Mouse (Mus musculus): ENCODE measurements at regions not wholly inside any gene's neighbourhood (a gene's known extent, or its start where the extent isn't known, plus 50 kb on each side); places are given as distances from the start of the nearest gene placed in this dataset.
A peak's percentile ranks its signal among the peaks of the same experiment; 100 is the strongest.

GRCm38 (mm10) chr13:110665073-110665800, 270.4 kb downstream of the Plk2 start:
- no peak for ATAC-seq (ENCODE audit: insufficient number of reproducible peaks, low FRiP score, low TSS enrichment)

- no peak for ATAC-seq (ENCODE audit: insufficient number of reproducible peaks, low FRiP score, low TSS enrichment)
Observed at GRCm38 (mm10) chr13:110667276-110667956, 272.6 kb downstream of the Plk2 start.

- no peak for ATAC-seq (ENCODE audit: insufficient number of reproducible peaks, low FRiP score, low TSS enrichment)
Observed at GRCm38 (mm10) chr13:110673536-110673935, 278.7 kb downstream of the Plk2 start.

DNA sequence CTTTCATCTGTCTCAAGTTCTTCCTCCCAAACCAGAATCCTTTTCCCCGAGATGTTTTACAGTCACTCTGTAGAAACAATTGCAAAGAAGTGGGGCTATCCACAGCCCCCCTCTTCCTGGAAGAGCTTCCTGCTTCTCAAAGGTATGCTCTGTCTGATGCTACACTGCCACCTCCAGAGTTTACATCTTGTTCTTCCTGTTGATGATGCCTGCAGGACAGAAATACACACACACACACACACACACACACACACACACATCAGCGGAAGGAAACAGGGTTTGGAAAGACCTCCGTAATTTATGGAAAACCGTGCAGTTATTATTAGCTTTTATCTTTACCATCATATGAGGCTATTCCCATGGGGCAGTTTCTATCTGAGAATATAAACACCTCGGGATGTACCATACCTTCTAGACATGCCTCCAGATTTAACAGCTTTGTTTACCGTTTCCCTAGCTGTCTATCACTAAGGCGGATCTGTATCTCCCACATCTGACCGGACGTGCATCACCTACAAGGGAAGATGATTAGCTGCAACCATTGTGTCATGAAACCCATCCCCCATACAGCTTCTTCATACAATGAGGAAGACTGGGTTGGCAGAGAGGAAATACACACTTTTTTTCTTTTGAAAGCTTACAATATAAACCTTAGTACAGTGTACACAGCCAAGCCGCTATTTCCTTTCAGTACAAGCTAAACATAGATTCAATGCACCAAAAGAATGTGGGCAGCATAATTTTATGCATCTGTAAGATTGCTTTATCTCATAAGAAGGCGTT, 288.6 kb downstream of the Plk2 start:
- no peak for ATAC-seq (ENCODE audit: insufficient number of reproducible peaks, low FRiP score, low TSS enrichment)

- ATAC-seq (ENCODE audit: insufficient number of reproducible peaks, low FRiP score, low TSS enrichment): no peak
Observed at GRCm38 (mm10) chr13:110688796-110689195, 293.9 kb downstream of the Plk2 start.

DNA sequence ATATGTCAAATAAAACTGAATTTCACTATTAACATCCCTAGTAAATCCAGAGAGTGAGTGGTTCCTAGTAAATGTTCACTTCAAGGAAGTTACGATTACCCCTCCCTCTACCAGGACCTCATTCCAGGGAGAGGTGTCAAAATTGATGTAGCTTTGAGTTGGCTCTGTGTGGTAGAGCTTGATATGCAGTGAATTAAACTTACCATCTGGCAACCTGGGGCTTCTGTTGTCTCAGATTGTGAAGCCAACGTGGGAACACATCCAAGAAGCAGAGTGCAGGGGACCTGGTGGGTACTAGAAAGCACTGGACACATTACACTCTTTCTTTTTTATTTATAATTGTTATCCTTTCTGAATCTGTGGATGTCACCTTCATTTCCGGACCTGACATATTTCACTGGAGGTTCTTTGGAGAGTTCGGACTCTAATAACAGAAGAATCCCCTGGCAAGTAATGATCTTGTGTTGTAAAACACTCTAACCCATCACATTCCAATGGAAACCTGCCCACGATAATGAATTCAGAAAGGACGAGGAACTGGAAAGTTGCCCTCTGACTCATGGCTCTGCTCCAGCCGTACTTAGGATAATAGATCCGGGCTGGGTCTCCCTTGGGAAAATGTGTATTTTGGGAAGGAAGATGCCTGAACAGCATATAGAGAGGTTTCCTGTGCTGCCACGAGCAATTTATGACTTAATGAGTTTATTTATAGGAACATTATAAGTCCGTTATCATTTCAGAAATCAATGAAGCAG, 295.8 kb downstream of the Plk2 start:
- peak; percentile 38; the same call in 1 of the 2 replicates for ATAC-seq (ENCODE audit: insufficient number of reproducible peaks, low FRiP score, low TSS enrichment)

GRCm38 (mm10) chr13:110692696-110693095, 297.9 kb downstream of the Plk2 start:
- ATAC-seq (ENCODE audit: insufficient number of reproducible peaks, low FRiP score, low TSS enrichment): no peak

- no peak for ATAC-seq (ENCODE audit: insufficient number of reproducible peaks, low FRiP score, low TSS enrichment)
Observed at GRCm38 (mm10) chr13:110694876-110695275, 300.0 kb downstream of the Plk2 start.

GRCm38 (mm10) chr13:110696549-110696948, 301.7 kb downstream of the Plk2 start:
- 0 out of 2 replicates have a peak, but pooled peaks have one; percentile 42 for ATAC-seq (ENCODE audit: insufficient number of reproducible peaks, low FRiP score, low TSS enrichment)

DNA sequence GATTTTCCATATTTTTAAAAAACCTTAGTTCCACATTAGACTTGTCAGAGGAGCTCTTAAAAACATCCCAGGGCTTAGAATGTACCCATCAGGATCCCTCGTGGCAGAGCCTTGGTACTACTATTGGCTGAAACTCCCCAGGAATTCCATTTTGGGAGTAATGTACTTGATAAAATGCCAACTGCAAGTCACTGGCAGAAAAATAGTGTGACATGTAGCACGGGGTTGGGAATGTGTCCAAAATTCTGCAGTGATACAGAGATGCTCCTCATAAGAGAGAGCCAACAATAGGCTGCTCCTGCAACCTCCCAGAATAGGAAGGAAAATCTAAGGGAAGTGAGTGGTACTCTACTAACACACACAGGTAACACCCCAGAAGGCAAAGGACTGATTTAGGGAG, 309.4 kb downstream of the Plk2 start:
- ATAC-seq (ENCODE audit: insufficient number of reproducible peaks, low FRiP score, low TSS enrichment): peak; percentile 61

DNA sequence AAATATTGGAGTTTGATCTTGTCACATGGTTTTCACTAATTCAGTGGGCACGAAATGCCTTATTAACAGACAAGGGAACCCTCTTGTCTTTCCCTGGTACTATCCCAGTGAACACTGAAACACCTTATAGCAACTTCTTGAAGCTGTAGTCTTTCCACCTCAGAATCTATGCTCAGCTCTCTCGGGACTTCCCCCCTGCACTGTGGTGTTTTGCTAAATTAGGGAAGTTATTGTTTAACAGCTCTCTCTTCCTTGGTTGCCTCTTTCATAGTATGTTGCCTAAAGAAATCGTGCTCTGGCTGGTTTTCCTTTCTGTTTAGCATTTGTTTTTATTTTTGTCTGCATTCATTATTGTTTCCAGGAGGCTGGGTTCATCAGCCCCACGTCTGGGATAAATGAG, 316.0 kb downstream of the Plk2 start:
- no peak for ATAC-seq (ENCODE audit: insufficient number of reproducible peaks, low FRiP score, low TSS enrichment)

- no peak for ATAC-seq (ENCODE audit: insufficient number of reproducible peaks, low FRiP score, low TSS enrichment)
Observed at GRCm38 (mm10) chr13:110712527-110712926, 317.7 kb downstream of the Plk2 start.

DNA sequence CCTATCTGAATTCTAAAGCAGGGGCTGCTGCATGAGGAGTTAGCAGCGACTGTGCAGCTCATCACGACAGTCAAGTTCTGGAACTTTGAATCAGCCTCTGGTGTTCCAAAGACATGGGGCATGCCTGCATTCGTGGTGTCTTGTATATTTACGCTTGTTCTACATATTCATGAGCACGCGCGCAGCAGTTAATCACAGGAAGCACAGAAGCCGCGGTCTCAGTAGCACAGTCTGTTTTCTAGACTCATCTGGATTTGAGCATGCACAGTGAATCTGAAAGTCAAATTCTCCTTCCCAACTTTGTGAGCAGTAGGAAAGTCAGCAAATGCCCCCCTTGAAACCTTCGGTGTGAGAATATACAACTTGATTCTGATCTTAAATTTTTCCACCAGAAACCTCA, 327.3 kb downstream of the Plk2 start:
- ATAC-seq (ENCODE audit: insufficient number of reproducible peaks, low FRiP score, low TSS enrichment): no peak

DNA sequence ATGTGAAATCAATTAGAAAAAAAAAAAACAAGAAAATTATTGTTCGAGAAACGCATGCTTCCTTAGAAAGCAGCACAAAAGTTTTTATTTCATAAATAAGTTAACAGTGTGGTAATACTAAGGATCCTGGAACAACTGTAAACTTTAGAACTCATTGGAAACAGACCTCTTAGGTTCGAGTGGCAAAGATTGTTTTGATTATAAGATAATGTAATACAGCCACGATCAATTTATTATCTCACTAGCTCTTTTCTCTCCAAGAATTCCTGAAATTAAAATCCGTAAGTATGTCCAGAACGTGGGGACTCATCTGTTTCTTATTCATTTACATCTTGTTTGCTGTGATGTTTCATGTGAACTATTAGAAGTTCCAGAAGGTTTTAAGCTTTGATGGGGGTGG, 327.9 kb downstream of the Plk2 start:
- no peak for ATAC-seq (ENCODE audit: insufficient number of reproducible peaks, low FRiP score, low TSS enrichment)

DNA sequence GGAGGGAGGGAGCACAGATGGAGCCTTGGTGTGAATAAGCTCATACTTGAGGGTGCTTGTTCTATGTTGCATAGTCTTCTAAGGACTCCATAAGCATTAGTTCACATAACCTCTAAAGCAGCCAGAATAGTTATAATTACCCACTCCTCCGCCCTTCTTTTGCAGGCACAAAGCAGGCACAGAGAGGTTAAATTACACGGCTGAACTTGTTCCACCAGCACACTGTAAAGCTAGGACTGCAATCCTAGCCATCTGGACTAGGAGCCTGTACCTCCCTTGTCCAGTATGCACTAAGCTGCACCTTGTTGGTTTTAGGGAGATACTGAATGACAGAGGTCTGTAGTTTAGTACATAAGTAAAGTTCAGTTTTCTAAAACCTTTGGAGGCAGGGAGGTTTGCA, 330.0 kb downstream of the Plk2 start:
- ATAC-seq (ENCODE audit: insufficient number of reproducible peaks, low FRiP score, low TSS enrichment): no peak

- no peak for ATAC-seq (ENCODE audit: insufficient number of reproducible peaks, low FRiP score, low TSS enrichment)
Observed at GRCm38 (mm10) chr13:110725821-110726220, 331.0 kb downstream of the Plk2 start.

DNA sequence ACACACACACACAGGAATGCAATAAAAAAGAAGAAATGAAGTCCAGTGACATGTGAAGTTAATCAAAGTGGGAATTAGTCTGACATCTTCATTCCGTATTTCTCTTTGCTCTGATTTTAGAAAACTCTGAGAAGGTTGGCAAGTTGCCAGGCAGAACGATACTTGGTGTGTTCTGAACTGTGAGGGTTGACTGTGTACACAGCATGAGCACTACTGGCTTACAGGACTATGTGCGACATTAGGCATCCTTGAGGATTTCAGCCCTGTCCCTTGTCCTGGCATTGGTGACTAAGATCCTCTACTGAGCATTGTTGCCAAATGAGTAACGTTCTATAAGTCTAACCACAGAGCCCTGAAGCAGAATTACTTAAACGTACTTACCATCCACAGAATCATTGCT, 340.7 kb downstream of the Plk2 start:
- no peak for ATAC-seq (ENCODE audit: insufficient number of reproducible peaks, low FRiP score, low TSS enrichment)

- no peak for ATAC-seq (ENCODE audit: insufficient number of reproducible peaks, low FRiP score, low TSS enrichment)
Observed at GRCm38 (mm10) chr13:110741576-110742206, 346.8 kb downstream of the Plk2 start.

DNA sequence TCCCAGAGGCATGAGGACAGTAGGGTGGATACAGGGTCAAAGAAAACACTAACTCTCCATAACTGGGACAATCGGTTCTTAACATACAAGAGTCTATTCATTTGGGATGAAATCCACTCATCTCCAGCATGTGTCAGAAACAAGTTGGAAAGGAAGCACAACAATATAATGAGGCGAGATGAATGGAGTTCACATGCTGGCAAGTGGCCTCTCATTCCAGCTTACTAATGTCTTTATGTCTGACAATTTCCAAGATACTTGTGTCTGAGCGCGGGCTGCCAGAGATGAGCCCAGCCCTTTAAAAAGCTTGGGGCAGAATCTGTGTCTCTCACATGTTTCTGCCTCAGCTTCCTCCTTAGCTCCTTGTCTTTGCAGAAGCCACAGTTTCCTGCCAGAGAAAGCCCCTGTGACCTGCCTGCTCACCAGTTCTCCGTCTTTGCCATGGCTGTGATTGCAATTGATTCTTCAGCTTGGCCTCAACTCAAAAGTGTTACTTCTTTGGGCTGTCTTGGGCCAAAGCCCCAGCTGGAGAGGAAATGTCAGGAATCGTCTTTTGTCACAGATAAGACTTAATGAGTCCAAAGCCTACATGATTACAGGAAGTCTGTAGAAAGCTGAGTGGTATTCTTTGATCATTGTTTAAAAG, 352.5 kb downstream of the Plk2 start:
- ATAC-seq (ENCODE audit: insufficient number of reproducible peaks, low FRiP score, low TSS enrichment): no peak

DNA sequence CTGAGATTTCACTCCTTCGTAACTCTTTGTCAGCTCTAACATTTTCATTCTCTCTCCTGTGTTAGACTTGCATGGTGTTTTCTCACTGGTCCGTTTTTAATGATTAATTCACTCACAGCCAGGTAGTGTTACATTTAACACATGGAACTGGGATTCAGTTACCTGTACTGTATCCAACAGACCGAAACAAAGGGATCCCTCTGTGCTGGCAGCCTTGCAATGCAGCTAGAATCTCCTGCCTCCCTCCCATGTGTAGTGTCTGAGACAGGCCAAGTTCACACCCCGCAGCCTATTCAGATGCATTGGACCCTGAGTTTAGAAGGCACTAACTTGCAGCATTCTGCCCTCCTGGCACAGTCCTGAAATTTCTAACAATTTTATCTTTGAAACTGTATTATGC, 357.9 kb downstream of the Plk2 start:
- no peak for ATAC-seq (ENCODE audit: insufficient number of reproducible peaks, low FRiP score, low TSS enrichment)
